Mouse (Mus musculus): ENCODE results near the gene Dnaaf2.

GRCm38 (mm10) chr12:69216587-69216986 is 18.4 kb upstream of the Dnaaf2 start:
- TF ChIP-seq USF1 (IDR thresholded peaks at IDR 0.05; ENCODE audit: low read depth) (no peak), FOSL1 (IDR thresholded peaks at IDR 0.05; ENCODE audit: insufficient read depth, low read length, poor library complexity, severe bottlenecking) (no peak), CTCF (IDR thresholded peaks at IDR 0.05; ENCODE audit: control insufficient read depth, insufficient read depth, insufficient read length) (no peak), MAX (IDR thresholded peaks at IDR 0.05) (no peak)
